Mouse (Mus musculus): ENCODE measurements around the gene Zfp341.

- TF ChIP-seq CTCF (IDR thresholded peaks at IDR 0.05; ENCODE audit: low read depth, low read length) (no peak), GATA2 (IDR thresholded peaks at IDR 0.05; ENCODE audit: borderline replicate concordance, low read depth, low read length) (no peak), POLR2AphosphoS5 (IDR thresholded peaks at IDR 0.05; ENCODE audit: insufficient replicate concordance, low read depth, low read length) (no peak), TAL1 (conservative IDR thresholded peaks at IDR 0.05; ENCODE audit: low read depth, low read length) (no peak), GATA1 (IDR thresholded peaks at IDR 0.05; ENCODE audit: borderline replicate concordance, low read length) (no peak)
These were observed 20.1 kb downstream of the Zfp341 start for GRCm38 (mm10) chr2:154633039-154633742.

Data from G1E (cell line).